Mouse (Mus musculus): ENCODE results near the gene Gsg1l. TPM values are rescaled to one million over a fixed set of nuclear protein-coding genes. Genes with fewer than 3 reads are reported as not detected.
A peak's percentile ranks its signal among the peaks of the same experiment; 100 is the strongest.

Gene Gsg1l
- polyA plus RNA-seq, 1 experiment: 0.20 TPM

GRCm38 (mm10) chr7:126045077-126045476 is 37.1 kb downstream of the Gsg1l start:
- TF ChIP-seq CTCF (IDR thresholded peaks at IDR 0.05; ENCODE audit: extremely low read depth, insufficient read length, insufficient replicate concordance, low read depth, low read length) (no peak), POLR2A (IDR thresholded peaks at IDR 0.05; ENCODE audit: low read depth, low read length) (no peak)
- no peaks in the 10 kb centered on the region for H3K36me3 ChIP-seq (ENCODE audit: control insufficient read depth, insufficient read depth, low read length)
- H3K27ac ChIP-seq (ENCODE audit: insufficient read depth, low read depth, low read length): no peak overlapping the region
- WGBS: 78% methylated on average over 6 of the region's 6 CpGs
- no peak overlapping the region for H3K4me3 ChIP-seq (ENCODE audit: low read depth, low read length)
- no peaks in the 10 kb centered on the region for H3K27me3 ChIP-seq (ENCODE audit: control insufficient read depth, insufficient read depth, low read length)
- no peaks in the 10 kb centered on the region for H3K4me1 ChIP-seq (ENCODE audit: control insufficient read depth, insufficient read depth, insufficient read length, low read length)

DNA sequence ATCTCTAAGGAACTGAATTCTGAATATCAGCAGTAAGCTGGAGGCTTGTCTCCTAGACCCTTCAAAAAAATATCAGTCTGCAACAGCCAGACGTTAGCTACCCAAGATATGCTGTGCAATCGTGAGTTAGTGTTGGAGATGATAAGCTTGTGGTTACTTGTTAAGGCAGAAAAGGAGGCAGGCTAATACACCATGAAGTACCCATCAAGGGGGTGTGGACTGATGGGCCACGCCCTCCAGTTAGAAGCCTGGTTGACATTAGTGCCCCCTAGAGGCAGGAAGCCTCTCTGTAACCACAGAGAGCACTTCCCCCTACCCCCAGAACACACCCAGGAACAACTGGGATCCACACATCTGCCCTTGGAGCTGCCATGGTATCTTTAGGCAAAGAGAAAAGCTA is 39.9 kb downstream of the Gsg1l start:
- H3K27ac ChIP-seq (ENCODE audit: insufficient read depth, low read depth, low read length): no peak overlapping the region
- 26% methylated on average over 3 of the region's 3 CpGs for WGBS
- H3K4me3 ChIP-seq (ENCODE audit: low read depth, low read length): no peak overlapping the region
- no peaks in the 10 kb centered on the region for H3K4me1 ChIP-seq (ENCODE audit: control insufficient read depth, insufficient read depth, insufficient read length, low read length)
- no peaks in the 10 kb centered on the region for H3K36me3 ChIP-seq (ENCODE audit: control insufficient read depth, insufficient read depth, low read length)
- no peaks in the 10 kb centered on the region for H3K27me3 ChIP-seq (ENCODE audit: control insufficient read depth, insufficient read depth, low read length)
- TF ChIP-seq POLR2A (IDR thresholded peaks at IDR 0.05; ENCODE audit: low read depth, low read length) (no peak), CTCF (IDR thresholded peaks at IDR 0.05; ENCODE audit: extremely low read depth, insufficient read length, insufficient replicate concordance, low read depth, low read length) (peak; percentile 24; the same call in 1 of the 2 replicates)

- Histone ChIP-seq H3K27me3 (ENCODE audit: control insufficient read depth, insufficient read depth, low read length) (no peaks in the 10 kb centered on the region), H3K27ac (ENCODE audit: insufficient read depth, low read depth, low read length) (no peak overlapping the region), H3K36me3 (ENCODE audit: control insufficient read depth, insufficient read depth, low read length) (no peaks in the 10 kb centered on the region), H3K4me1 (ENCODE audit: control insufficient read depth, insufficient read depth, insufficient read length, low read length) (no peaks in the 10 kb centered on the region), H3K4me3 (ENCODE audit: low read depth, low read length) (no peak overlapping the region)
- TF ChIP-seq POLR2A (IDR thresholded peaks at IDR 0.05; ENCODE audit: low read depth, low read length) (no peak), CTCF (IDR thresholded peaks at IDR 0.05; ENCODE audit: extremely low read depth, insufficient read length, insufficient replicate concordance, low read depth, low read length) (no peak)
- WGBS: 56% methylated on average over 18 of the region's 18 CpGs
Measured at GRCm38 (mm10) chr7:126040794-126041526, 41.3 kb downstream of the Gsg1l start.

DNA sequence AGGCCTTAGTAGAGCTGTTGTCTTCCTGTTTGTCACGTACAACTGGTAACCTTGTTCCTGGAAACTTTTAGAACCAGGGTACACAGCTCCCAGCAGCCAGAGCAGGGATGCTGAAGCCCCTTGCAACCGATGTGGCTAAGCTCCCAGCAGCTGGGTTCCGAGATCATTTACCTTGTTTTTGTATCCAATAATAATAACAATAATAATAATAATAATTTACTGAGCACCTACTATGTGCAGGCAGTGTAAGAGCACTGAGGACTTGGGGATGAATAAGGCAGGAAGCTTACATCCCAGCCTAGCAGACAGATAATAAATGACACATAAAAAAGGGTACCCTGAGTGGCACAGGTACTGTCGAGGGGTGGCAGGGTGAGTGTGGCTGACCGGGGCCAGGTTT is 42.4 kb downstream of the Gsg1l start:
- H3K27me3 ChIP-seq (ENCODE audit: control insufficient read depth, insufficient read depth, low read length): no peaks in the 10 kb centered on the region
- WGBS: 80% methylated on average over 5 of the region's 5 CpGs
- TF ChIP-seq POLR2A (IDR thresholded peaks at IDR 0.05; ENCODE audit: low read depth, low read length) (no peak), CTCF (IDR thresholded peaks at IDR 0.05; ENCODE audit: extremely low read depth, insufficient read length, insufficient replicate concordance, low read depth, low read length) (no peak)
- H3K36me3 ChIP-seq (ENCODE audit: control insufficient read depth, insufficient read depth, low read length): no peaks in the 10 kb centered on the region
- no peak overlapping the region for H3K27ac ChIP-seq (ENCODE audit: insufficient read depth, low read depth, low read length)
- no peaks in the 10 kb centered on the region for H3K4me1 ChIP-seq (ENCODE audit: control insufficient read depth, insufficient read depth, insufficient read length, low read length)
- no peak overlapping the region for H3K4me3 ChIP-seq (ENCODE audit: low read depth, low read length)

- WGBS: 91% methylated on average over 5 of the region's 5 CpGs
- H3K4me1 ChIP-seq (ENCODE audit: control insufficient read depth, insufficient read depth, insufficient read length, low read length): no peaks in the 10 kb centered on the region
- H3K27me3 ChIP-seq (ENCODE audit: control insufficient read depth, insufficient read depth, low read length): no peaks in the 10 kb centered on the region
- no peaks in the 10 kb centered on the region for H3K36me3 ChIP-seq (ENCODE audit: control insufficient read depth, insufficient read depth, low read length)
- H3K4me3 ChIP-seq (ENCODE audit: low read depth, low read length): no peak overlapping the region
- H3K27ac ChIP-seq (ENCODE audit: insufficient read depth, low read depth, low read length): no peak overlapping the region
- no peak for TF ChIP-seq POLR2A (IDR thresholded peaks at IDR 0.05; ENCODE audit: low read depth, low read length)
- TF ChIP-seq CTCF (IDR thresholded peaks at IDR 0.05; ENCODE audit: extremely low read depth, insufficient read length, insufficient replicate concordance, low read depth, low read length): no peak
Measured at GRCm38 (mm10) chr7:126039247-126039835, 42.9 kb downstream of the Gsg1l start.

DNA sequence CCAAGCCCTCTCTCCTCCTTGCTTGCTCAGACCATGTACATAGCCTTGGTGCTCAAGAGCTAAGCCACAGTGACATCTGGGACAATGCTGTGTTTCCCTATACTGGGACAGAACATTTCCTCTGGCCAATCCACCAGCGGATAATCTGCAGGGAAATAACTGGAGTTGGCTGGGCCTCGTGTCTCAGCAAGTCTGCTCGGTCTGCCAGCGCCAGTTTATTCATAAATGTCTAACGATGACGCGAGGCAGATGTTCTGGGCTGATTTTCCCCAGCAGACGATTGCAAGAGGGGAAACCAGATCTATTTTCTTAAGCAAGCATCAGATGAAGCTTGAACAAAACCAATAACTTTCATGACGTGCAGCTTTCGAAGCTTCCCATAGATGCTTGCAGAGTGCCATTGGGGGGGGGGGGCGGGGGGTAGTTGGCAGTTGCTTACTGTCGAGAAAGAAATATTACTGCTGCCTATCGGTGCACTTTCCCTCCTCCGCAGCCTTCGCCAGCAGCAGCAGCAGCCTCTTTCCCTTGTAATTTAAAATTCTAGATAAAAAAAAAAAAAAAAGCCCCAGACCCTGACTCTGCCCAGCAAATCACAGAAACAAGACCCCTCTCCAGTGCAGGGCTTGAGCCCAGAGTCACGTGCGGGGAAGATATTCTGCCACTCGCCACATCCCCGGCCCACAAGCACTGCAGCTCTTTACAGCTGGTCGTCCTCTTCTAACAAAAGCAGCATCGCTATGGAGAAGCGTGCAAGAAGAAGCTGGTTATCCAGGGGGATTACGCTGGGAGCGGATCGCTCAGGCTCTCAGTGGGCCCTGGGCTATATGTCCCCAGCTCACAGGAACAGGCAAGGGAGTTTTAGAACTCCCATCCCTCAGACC is 43.6 kb downstream of the Gsg1l start:
- TF ChIP-seq POLR2A (IDR thresholded peaks at IDR 0.05; ENCODE audit: low read depth, low read length) (no peak), CTCF (IDR thresholded peaks at IDR 0.05; ENCODE audit: extremely low read depth, insufficient read length, insufficient replicate concordance, low read depth, low read length) (no peak)
- WGBS: 66% methylated on average over 25 of the region's 25 CpGs
- Histone ChIP-seq H3K36me3 (ENCODE audit: control insufficient read depth, insufficient read depth, low read length) (no peaks in the 10 kb centered on the region), H3K4me3 (ENCODE audit: low read depth, low read length) (no peak overlapping the region), H3K27ac (ENCODE audit: insufficient read depth, low read depth, low read length) (no peak overlapping the region), H3K4me1 (ENCODE audit: control insufficient read depth, insufficient read depth, insufficient read length, low read length) (no peaks in the 10 kb centered on the region), H3K27me3 (ENCODE audit: control insufficient read depth, insufficient read depth, low read length) (no peaks in the 10 kb centered on the region)

- Histone ChIP-seq H3K27me3 (ENCODE audit: control insufficient read depth, insufficient read depth, low read length) (no peaks in the 10 kb centered on the region), H3K4me1 (ENCODE audit: control insufficient read depth, insufficient read depth, insufficient read length, low read length) (no peaks in the 10 kb centered on the region), H3K36me3 (ENCODE audit: control insufficient read depth, insufficient read depth, low read length) (no peaks in the 10 kb centered on the region), H3K27ac (ENCODE audit: insufficient read depth, low read depth, low read length) (no peak overlapping the region), H3K4me3 (ENCODE audit: low read depth, low read length) (no peak overlapping the region)
- no peak for TF ChIP-seq CTCF (IDR thresholded peaks at IDR 0.05; ENCODE audit: extremely low read depth, insufficient read length, insufficient replicate concordance, low read depth, low read length)
- TF ChIP-seq POLR2A (IDR thresholded peaks at IDR 0.05; ENCODE audit: low read depth, low read length): no peak
- WGBS: 66% methylated on average over 3 of the region's 3 CpGs
Measured at GRCm38 (mm10) chr7:126035332-126035731, 46.9 kb downstream of the Gsg1l start.

Data from small intestine, adult 2 months (tissue).